Mouse (Mus musculus): ENCODE measurements around the gene Zik1.

Gene Zik1

DNA sequence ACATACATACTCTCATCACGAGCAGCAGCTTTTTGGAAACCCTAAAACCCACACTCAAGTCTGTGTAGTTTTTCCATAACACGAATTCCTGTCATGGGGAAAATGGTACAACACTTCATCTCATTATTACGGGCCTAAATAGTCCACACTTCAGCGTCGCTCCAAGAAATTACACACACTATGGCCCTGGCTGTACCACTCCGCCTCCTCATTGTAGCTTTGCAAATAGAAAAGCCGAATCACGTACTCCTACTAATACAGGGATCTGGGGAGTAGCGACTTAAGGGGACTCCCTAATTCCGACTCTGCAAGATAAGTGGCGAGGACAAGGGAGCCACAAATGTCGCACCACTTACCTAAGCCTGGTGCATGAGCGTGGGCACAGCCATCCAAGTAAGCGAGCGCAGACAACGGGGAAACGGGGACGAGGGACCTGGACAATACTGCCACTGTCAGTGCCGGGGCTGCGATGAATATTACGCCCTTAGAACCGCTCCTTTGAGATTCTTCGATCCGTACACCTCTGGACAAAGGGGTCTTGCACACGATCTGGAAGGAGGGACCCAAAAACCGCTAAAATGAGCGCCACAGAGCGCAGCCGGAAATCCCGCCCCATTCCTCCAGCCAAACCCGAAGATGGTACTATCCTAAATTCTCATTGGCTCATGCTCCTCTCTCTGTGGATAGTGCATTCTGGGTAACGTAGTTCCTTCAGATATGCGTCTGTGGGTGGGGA is at the start of gene Zik1:
Gene Zik1 (minus strand): TSS at position 609 of the 736 bp plus-strand sequence.
- peak; percentile 61 for DNase-seq (ENCODE audit: low spot score)

DNA sequence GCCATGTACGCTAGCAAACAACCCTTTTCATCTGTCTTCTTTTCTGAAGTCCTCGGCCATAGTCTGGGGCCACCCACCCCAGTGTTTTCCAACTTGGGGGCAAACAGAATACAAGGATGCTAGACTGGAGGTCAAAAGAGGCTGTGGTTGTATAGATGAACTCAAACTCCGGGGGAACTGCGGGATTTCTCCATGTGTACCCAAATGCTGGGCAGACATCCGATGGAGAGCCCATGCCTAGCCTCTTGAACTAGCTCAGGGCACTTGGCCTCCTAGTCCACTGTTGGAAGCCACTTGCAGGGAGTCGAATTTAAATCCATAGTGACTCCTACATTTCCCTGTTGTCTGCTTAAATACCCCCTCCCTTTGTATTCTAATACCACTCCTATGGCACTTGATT is 384 bp upstream of the Zik1 start:
- no peak for DNase-seq (ENCODE audit: low spot score)

DNA sequence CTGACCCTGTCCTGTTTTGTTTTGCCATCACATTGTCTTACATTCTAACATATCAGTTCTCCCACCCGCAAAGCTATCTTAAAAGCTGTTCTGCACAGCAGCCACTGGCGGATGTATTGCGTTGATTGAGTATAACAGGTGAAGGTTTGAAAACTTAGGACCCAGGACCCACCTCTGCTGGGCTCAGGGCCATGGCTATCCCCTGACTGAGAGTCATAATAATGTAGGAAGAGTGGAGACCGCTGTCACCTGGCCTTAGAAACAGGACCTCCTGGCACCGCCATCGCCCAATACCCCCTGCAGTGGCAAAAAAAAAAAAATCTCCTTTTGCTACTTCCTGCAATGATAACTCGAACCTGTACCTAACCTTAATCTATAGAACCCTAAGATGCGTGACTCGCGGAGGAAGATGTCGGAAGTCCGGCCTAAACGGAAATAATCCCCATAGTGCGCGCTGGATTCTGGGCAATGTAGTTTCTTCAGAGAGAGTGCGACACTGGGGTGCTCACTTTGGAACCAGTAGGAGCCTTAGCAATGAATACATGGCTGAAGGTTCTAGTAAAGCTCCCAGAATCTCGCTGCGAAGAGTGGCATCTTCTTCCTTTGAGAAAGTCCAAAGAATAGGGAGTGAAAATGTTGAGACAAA is 14.5 kb downstream of the Zik1 start:
- DNase-seq (ENCODE audit: low spot score): no peak

DNA sequence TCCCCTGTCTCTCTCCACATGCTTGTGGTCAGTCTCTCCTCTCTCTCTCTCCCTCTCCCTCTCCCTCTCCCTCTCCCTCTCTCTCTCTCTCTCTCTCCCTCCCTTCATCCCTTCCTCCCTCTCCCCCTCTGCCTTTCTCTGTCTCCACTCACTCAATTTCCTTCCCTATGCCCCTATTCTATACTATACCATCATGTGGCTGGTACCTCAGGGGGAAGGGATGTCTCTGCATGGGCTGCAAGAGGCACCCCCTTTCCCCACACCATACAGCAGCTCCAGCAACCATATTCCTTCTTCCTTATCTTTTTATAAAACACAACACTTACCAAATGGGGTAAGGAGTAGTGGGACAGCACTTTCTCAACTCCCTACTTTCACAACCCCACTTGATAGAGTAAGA is 15.4 kb downstream of the Zik1 start:
- no peak for DNase-seq (ENCODE audit: low spot score)

DNA sequence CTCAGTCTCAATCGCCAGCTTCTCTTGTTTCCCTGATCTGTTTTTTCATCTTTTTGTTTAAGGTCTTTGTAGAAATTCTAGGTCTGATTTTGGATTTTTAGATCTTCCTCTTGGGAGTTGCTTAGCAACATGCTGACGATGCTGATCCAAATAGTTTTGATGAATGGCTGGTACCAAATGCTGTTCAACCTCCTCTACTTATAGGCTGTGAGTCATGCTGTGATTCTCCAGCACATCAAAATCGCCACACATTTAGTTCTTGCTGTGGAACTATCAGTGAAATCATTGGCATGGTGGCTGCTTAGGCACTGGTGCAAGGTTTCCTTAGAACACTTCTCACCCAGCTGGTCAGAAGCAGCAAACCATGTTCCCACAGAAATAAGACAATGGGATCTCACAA is 37.0 kb downstream of the Zik1 start:
- no peak for DNase-seq (ENCODE audit: low spot score)

DNA sequence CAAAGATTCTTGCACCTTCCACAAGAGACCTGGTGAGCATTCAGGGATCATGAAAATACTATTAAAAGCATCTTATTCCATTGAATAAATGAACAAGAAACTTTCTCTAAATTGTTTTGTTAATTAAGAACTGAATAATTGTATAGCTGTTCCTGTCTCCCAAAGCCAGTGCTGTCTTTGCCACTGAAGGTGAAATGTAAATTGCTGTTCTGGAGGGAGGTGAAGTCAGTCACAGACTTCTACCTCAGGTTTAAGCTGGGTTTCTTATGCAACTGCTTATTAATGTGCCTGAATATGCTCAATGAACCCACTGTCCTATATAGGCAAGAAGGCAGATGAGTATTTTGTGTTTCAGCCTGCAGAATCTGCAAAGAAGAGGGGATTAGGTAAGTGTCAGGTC is 52.2 kb downstream of the Zik1 start, which contains the start of gene Vmn1r67:
Gene Vmn1r67 (plus strand): TSS at position 301 of the 400 bp plus-strand sequence.
- no peak for DNase-seq (ENCODE audit: low spot score)
